Mouse (Mus musculus): ENCODE results near the gene B3glct.

The B3glct gene

DNA sequence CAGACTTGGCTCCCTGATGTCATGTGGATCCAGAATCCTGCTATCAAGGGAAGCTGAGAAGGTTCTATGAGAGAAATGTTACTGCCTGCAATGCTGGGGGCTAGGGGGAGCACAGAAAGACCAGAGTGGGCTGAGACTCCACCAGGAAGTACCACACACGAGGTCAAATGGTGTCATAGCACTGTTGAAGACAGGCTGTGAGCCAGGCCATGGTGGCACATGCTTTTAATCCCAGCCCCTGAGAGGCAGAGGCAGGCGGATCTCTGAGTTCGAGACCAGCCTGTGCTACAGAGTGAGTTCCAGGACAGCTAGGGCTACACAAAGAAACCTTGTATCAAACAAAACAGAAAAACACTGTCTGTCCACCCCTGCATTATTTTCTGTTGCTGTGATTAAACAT lies 75.0 kb downstream of the B3glct start:
- no peak for DNase-seq

DNA sequence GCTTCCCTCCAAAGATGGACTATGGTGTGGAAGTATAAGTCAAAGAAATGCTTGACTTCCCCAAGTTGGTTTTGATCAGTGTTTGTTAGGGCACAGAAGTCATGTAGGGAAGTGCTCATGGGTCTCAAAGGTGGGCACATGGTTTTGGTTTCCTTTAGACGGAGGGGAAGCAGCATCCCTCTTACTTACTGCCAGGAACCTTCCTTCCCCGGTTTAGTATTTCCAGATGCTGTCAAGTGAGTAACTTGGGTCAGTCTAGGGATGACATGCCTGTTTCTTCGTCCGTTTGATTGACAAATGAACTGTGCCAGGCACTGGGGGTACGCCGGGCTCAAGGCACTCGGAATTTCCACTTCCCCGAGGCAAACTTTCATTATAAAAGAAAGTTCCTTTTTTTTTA lies 89.1 kb downstream of the B3glct start:
- DNase-seq, result no peak

DNA sequence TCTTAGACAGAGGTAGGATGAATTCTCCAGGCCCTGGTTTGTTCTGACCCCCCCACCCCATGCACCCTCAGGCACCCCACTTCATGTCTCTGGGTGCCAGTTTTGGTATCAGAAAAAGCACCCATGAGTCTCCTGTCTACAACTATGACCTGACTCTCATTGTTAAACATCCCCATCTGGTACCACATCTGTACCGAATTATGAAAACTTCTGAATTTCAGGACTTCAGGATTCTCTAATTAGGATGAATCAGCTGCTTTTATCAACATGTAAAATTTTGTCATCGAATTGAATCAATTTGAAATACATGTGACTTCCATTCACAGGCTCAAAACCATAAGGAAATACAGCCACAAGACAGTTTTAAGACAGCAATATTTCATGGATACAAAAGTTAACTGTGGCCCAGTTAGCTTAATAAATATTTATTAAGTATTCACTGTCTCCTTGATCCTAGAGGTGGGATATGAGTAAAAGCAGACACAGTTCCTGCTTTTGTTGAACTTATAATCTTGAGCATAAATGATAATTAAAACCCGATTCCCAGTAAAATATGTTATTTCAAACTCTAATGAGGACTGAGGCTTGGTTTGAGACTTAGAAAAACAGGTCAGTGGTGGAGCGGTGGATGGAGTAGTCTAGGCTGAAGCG lies 89.7 kb downstream of the B3glct start:
- no peak for DNase-seq

DNA sequence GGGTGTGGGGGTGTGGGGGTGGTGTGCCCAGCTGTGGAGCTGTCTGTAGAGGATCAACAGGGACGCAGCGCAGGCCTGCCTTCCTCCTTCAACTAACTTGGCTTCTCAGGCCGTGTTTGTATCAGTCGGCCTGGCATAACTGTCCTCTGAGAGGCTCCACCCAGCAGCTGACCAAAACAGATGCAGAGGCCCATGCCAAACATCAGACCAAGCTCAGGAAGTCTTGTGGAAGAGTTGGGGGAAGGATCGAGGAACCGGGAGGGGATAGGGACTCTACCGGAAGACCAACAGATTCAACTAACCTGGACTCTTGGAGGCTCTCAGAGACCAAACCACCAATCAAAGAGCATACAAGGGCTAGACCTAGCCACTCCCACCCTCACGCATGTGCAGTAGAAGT lies 91.6 kb downstream of the B3glct start:
- DNase-seq, result no peak

DNA sequence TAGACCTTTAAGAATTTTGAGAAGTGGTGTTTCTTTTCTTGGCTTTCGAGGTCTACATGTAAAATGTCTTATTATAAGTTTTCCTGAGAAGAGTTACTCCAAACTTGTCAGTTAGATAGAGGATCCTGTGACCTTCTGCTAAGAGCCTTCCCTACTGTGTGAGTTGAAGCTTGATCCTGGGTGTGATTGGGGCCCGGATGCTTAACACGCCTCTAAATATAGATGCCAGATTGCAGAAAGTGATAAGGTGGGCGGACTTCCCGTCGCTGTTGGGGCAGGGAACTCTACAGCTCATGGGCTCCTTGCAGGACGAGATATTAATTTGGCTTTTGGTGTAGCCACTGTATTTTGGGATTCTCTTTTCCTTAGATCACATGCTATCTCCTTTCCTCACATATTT lies 98.0 kb downstream of the B3glct start:
- peak; percentile 49 for DNase-seq

DNA sequence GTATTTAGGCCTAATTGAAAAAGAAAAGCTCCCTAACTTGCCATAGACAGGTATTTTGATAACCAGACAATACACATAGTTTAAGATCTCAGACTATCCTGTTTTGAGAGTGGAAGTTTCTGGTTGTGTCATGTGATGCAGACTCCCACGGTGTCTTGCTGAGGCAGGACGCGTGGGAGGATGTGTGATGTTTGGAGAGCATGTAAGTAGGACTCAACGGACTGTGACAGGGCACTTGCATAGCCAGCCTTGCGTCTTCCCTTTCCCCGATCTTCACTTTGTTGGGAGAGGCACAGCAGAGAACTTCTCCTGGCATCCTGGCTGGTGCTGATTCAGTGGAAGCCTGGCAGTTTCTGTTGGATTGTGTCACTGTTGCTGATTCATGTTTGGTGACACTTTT lies 101.7 kb downstream of the B3glct start:
- peak; percentile 15 for DNase-seq

DNA sequence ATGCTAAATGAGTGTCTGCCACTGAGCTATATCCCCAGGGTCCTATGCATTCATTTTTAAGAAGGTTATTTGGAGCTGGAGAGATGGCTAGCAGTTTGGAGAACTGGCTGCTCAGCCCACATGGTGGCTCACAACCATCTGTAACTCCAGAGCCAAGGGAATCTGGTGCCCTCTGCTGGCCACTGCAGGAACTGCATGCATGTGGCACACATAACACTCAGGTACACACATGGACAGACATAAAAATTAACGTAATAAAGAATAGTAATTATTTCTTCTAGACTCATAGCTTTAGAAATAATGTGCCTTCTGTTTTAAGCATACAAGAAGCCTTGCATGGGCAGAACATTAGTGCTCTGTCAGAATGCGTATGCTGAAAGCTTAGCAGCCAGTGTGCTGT lies 102.4 kb downstream of the B3glct start:
- DNase-seq, result peak; percentile 42

DNA sequence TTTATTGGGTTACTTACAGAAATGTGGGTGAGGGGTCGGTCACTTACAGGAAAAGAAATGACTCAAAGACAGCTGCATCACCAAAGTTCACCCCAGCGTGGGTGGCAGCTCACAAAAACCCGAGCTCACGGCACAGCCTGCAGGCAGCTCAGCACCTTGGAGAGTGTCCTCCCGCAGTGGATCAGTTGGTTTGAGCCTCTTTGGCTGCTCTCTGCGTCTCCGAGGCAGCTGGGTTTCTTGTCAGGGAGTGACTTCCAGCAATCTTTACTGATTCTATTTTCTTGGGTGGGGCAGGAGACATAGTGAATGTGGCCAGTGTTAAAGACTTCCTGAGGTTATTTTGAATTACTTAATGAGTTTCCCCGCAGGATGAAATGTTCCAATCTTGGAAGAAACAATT lies 112.1 kb downstream of the B3glct start:
- DNase-seq, result no peak

DNA sequence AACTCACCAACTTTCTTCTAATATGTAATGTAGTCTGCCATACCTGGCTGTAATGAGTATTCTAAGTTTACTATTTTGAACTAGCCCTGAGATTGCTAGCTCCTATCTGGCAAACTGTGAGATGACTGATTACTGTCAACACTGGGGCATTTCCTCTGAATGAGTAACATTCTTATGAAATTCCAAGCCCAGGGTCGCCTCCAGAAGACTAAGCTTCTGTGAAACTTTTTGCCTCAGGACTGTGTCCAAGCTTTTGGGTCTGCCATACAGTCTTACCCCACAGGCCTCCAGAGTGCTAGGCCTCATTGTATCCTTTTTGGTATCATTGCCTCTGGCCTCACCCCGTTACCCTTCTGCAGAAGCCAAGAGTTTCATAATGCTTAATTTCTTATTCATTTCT lies 132.0 kb downstream of the B3glct start:
- no peak for DNase-seq

DNA sequence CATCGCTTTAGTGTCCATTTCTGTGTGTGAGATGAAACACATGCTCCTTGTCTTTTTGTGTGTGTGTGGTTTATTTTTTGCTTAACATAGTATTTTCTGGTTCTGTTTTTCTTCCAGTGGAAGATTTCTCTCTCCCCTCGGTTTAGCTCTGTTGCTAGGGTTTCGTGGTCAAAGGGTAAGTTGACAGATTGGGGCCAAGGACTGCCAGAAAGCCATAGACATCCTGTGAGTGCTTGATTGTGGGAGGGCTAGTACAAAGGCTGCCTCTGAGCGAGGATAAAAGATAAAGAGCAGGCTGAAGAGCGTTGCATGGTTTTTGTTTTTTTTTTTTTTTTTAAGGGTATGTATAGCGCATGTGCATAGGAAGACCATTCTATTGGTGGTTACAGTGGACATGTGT lies 133.8 kb downstream of the B3glct start:
- DNase-seq, result no peak
